Mouse (Mus musculus) left cerebral cortex, adult 8-10 months (tissue): ENCODE results near the gene Dapp1. TPM values are rescaled to one million over a fixed set of nuclear protein-coding genes. Genes with fewer than 3 reads are reported as not detected.
A peak's percentile ranks its signal among the peaks of the same experiment; 100 is the strongest.
"Not testable (repeated sequence)": the region's sequence is repeated elsewhere in the genome, so short reads cannot be mapped to it uniquely, and the experiment has no call there.

Experiments
- DNase-seq, 2 experiments: peaks; one replicate each; pipeline ENCODE4 v3.0.0; 2022; ENCODE audit warnings: low spot score in 2 of 2
- total RNA-seq, 4 experiments: library from RNA; stranded (reverse); gene quantifications; 2 replicates each; pipeline ENCODE4 v1.2.4; 2022

Gene Dapp1
- total RNA-seq, 4 experiments from 2014 or later, result 3.4 to 5.9 (median 4.7) TPM

GRCm38 (mm10) chr3:137991183-137991582 is 9.8 kb upstream of the Dapp1 start:
- peak; percentile 51 to 54 for DNase-seq

- DNase-seq, result no peak
These were observed 8.1 kb upstream of the Dapp1 start for GRCm38 (mm10) chr3:137989405-137989804.

GRCm38 (mm10) chr3:137980435-137981381 is 637 bp downstream of the Dapp1 start:
- DNase-seq, result no peak

- no peak for DNase-seq
These were observed 3.1 kb downstream of the Dapp1 start for GRCm38 (mm10) chr3:137978233-137978632.

GRCm38 (mm10) chr3:137977629-137978041 is 3.7 kb downstream of the Dapp1 start:
- peak in 1 of 2 experiments; percentile 33 for DNase-seq

GRCm38 (mm10) chr3:137976943-137977628 is 4.3 kb downstream of the Dapp1 start:
- DNase-seq, result no peak

- no peak for DNase-seq
These were observed 5.4 kb downstream of the Dapp1 start for GRCm38 (mm10) chr3:137975856-137976423.

- no peak for DNase-seq
These were observed 5.9 kb downstream of the Dapp1 start for GRCm38 (mm10) chr3:137975435-137975834.

GRCm38 (mm10) chr3:137974306-137974705 is 7.0 kb downstream of the Dapp1 start:
- no peak for DNase-seq

GRCm38 (mm10) chr3:137972989-137973388 is 8.4 kb downstream of the Dapp1 start:
- no peak for DNase-seq

GRCm38 (mm10) chr3:137972224-137972623 is 9.1 kb downstream of the Dapp1 start:
- no peak for DNase-seq

GRCm38 (mm10) chr3:137969951-137970350 is 11.4 kb downstream of the Dapp1 start:
- no peak for DNase-seq

- DNase-seq, result no peak
These were observed 12.4 kb downstream of the Dapp1 start for GRCm38 (mm10) chr3:137968820-137969486.

- no peak for DNase-seq
These were observed 13.1 kb downstream of the Dapp1 start for GRCm38 (mm10) chr3:137968105-137968819.

GRCm38 (mm10) chr3:137964014-137964413 is 17.3 kb downstream of the Dapp1 start:
- not testable (repeated sequence) for DNase-seq

GRCm38 (mm10) chr3:137963508-137963907 is 17.8 kb downstream of the Dapp1 start:
- no peak for DNase-seq

GRCm38 (mm10) chr3:137961736-137962385 is 19.5 kb downstream of the Dapp1 start:
- no peak for DNase-seq

GRCm38 (mm10) chr3:137959456-137959855 is 21.9 kb downstream of the Dapp1 start:
- DNase-seq, result no peak

GRCm38 (mm10) chr3:137958352-137958751 is 23.0 kb downstream of the Dapp1 start:
- no peak for DNase-seq

GRCm38 (mm10) chr3:137957864-137958263 is 23.5 kb downstream of the Dapp1 start:
- no peak for DNase-seq
